Mouse (Mus musculus): ENCODE data around the gene Plet1. TPM values are rescaled to one million over a fixed set of nuclear protein-coding genes. Genes with fewer than 3 reads are reported as not detected.

Gene Plet1
- 52.5 TPM for polyA plus RNA-seq (2014; fragmentation: Illumina TruSeq; extraction: RNeasy Lipid Tissue Mini Kit (QIAGEN cat#74804); ENCODE audit: insufficient read depth, low read depth, low replicate concordance)

DNA sequence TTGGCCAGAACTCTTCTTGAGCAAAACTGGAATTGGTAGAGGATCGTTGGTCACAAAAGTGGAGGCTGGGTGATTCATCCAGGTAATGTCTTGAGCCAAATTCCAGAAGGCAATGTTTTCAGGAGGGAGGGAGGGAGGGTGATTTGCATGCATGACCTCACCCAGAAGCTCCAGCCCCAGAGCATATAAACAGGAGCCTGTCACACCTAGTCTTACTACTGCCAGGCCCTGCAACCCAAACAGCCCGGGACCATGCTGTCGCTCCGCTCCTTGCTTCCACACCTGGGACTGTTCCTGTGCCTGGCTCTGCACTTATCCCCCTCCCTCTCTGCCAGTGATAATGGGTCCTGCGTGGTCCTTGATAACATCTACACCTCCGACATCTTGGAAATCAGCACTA, at the start of gene Plet1:
Gene Plet1, plus strand, starts transcription at position 215 of the 400 bp plus-strand sequence.

GRCm38 (mm10) chr9:50528293-50528892, 34.1 kb downstream of the Plet1 start, which contains the start of gene Pts:
Pts (minus strand) TSS chr9:50528724.

DNA sequence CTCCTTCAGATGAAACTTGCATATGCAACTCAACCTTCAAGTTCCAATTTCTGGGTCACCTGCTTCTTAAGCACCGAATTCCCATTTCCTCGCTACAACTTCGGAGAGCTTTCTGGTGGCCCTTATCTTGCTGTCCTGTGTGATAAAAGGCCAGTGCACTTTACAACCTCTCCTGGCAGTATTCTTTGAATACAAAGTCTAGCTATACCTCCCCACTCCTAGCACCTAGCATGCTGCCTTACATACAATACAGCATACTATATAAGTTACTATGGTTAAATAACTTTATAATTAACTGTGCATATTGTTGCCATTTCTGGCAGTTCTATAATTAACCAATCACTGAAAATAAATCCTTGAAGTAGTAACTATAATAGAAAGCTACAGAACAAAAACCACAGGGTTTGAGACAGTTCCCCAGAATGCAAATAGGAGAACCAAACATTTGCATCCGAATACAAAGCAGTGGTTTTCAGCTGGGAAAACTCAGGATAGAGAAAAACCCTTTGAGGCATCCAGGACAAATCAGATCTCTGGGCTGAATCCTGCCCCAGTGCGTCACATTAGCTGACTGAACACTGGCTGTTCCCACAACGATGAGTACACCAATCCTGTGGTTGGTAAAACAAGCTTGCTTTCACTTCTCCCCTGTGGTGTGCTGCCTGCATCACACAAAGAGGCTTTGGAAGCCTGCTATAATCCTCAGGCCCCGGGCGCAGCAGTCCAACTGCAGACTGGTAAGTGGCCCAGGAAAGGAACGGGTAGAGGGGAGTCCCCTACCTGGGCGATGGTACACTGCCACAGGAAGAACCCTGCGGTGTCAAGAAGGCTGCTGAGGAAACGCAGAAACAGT, 60.1 kb downstream of the Plet1 start, which contains the start of gene Il18:
Gene Il18, plus strand, starts transcription at position 587 of the 853 bp plus-strand sequence.

DNA sequence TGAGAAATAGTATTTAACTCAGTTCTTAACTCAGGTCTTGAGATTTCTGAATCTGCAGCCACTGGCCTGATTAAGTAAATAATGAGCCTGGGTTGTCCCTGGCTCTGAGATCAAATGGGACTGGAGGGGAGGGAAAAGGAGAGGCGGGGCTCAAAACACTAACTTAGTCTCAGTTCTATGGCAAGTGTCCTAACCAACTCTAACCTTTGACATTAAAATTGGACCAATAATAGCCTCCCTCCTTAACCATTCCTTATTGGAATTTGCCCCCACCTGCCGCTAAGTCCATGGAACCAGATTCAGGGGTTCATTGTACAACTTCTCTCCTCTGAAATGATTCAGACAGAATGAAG, 60.7 kb downstream of the Plet1 start, which contains the start of gene Bco2:
Gene Bco2, minus strand, starts transcription at position 88 of the 353 bp plus-strand sequence.

Other genes with a start within 250 kb of the Plet1 start
- gene Rpl10-ps3, start 149.6 kb upstream of the Plet1 start, polyA plus RNA-seq (2014; fragmentation: Illumina TruSeq; extraction: RNeasy Lipid Tissue Mini Kit (QIAGEN cat#74804); ENCODE audit: insufficient read depth, low read depth, low replicate concordance): 106 TPM
- 72.1 TPM for gene Pts, start 34.2 kb downstream of the Plet1 start, polyA plus RNA-seq (2014; fragmentation: Illumina TruSeq; extraction: RNeasy Lipid Tissue Mini Kit (QIAGEN cat#74804); ENCODE audit: insufficient read depth, low read depth, low replicate concordance)
- gene Il18, start 60.3 kb downstream of the Plet1 start, polyA plus RNA-seq (2014; fragmentation: Illumina TruSeq; extraction: RNeasy Lipid Tissue Mini Kit (QIAGEN cat#74804); ENCODE audit: insufficient read depth, low read depth, low replicate concordance): 31.8 TPM
- gene Bco2, start 60.7 kb downstream of the Plet1 start, polyA plus RNA-seq (2014; fragmentation: Illumina TruSeq; extraction: RNeasy Lipid Tissue Mini Kit (QIAGEN cat#74804); ENCODE audit: insufficient read depth, low read depth, low replicate concordance): 1.4 TPM
- gene Tex12, start 66.8 kb downstream of the Plet1 start, polyA plus RNA-seq (2014; fragmentation: Illumina TruSeq; extraction: RNeasy Lipid Tissue Mini Kit (QIAGEN cat#74804); ENCODE audit: insufficient read depth, low read depth, low replicate concordance): not detected
- gene Sdhd, start 109.3 kb downstream of the Plet1 start, polyA plus RNA-seq (2014; fragmentation: Illumina TruSeq; extraction: RNeasy Lipid Tissue Mini Kit (QIAGEN cat#74804); ENCODE audit: insufficient read depth, low read depth, low replicate concordance): 151 TPM
- 173 TPM for gene Timm8b, start 109.4 kb downstream of the Plet1 start, polyA plus RNA-seq (2014; fragmentation: Illumina TruSeq; extraction: RNeasy Lipid Tissue Mini Kit (QIAGEN cat#74804); ENCODE audit: insufficient read depth, low read depth, low replicate concordance)
- 9.5 TPM for gene Pih1d2, start 122.8 kb downstream of the Plet1 start, polyA plus RNA-seq (2014; fragmentation: Illumina TruSeq; extraction: RNeasy Lipid Tissue Mini Kit (QIAGEN cat#74804); ENCODE audit: insufficient read depth, low read depth, low replicate concordance)
- gene Nkapd1, start 122.9 kb downstream of the Plet1 start, polyA plus RNA-seq (2014; fragmentation: Illumina TruSeq; extraction: RNeasy Lipid Tissue Mini Kit (QIAGEN cat#74804); ENCODE audit: insufficient read depth, low read depth, low replicate concordance): 10.5 TPM
- gene Dlat, start 165.3 kb downstream of the Plet1 start, polyA plus RNA-seq (2014; fragmentation: Illumina TruSeq; extraction: RNeasy Lipid Tissue Mini Kit (QIAGEN cat#74804); ENCODE audit: insufficient read depth, low read depth, low replicate concordance): 26.0 TPM
- gene Dixdc1, start 245.0 kb downstream of the Plet1 start, polyA plus RNA-seq (2014; fragmentation: Illumina TruSeq; extraction: RNeasy Lipid Tissue Mini Kit (QIAGEN cat#74804); ENCODE audit: insufficient read depth, low read depth, low replicate concordance): 5.6 TPM

All from lung, adult 10 weeks (tissue).